Mouse (Mus musculus): ENCODE results near the gene Neurl1a. TPM values are rescaled to one million over a fixed set of nuclear protein-coding genes. Genes with fewer than 3 reads are reported as not detected.
A peak's percentile ranks its signal among the peaks of the same experiment; 100 is the strongest.
"Not testable (repeated sequence)": the region's sequence is repeated elsewhere in the genome, so short reads cannot be mapped to it uniquely, and the experiment has no call there.

Gene Neurl1a
- 0.70 and 0.91 TPM in 2 replicates for polyA plus RNA-seq (2015; fragmentation: Nextera tagmentation; extraction: Ambion mirVana)

DNA sequence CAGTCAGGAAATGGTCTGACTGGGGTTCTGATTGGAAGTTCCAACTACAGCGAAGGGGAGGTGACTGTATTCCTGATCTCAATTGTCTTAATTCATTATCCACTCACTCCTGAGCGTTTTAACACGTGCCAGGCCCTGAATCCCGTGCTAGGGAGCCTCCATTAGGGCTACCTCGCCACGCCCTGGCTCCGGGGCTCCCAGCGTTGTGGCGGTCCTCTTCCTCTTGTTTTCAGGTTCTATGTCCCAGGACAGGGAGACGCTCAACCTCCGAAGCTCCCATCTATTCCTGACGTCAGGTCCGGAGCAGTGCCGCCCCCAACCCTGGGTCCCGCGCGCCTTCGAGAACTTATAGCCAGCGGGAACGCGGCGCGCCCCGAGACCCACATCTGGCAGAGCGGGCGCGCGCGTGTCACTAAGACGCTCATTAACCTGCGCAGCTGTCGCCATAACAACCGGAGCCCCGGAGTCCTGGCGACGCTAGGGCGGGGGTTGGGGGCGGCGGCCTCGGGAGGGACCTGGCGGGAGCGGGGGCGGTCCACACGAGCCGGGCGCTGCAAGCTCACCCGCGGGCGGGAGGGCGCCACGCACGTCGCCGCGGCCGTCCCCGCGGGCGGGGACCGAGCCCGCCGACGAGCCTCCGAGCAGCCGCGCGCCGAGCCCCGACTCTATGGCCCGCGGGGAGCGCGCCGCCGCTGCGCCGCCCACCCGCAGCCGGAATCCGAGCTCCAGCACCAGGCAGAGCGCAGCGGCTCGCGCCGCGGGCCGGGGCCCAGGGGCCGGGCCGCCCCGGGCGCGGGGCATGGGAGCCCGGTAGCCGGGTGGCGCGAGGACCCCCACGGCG is at the start of gene Neurl1a:
Gene Neurl1a, plus strand, starts transcription at position 390 of the 841 bp plus-strand sequence.
- DNase-seq (ENCODE audit: low spot score), result peak; percentile 46

DNA sequence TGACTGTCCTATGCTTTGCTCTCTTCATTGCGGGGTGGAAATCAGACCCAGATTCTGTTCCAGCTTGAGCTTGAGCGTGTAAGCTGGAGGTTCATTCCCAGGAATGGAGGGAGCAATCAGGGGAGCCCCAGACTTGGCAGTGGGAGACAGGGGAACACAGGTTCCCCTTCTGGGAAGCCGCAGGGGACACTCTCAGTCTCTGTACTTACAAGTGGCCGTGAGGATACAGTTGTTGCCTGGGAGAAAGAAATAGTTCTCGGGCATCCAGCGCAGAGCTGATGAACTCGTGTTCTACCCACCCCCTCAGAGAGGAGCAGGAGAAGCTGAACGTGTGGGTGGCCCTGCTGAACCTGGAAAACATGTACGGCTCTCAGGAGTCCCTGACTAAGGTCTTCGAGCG is 49.8 kb upstream of the Neurl1a start:
- DNase-seq (ENCODE audit: low spot score), result no peak

DNA sequence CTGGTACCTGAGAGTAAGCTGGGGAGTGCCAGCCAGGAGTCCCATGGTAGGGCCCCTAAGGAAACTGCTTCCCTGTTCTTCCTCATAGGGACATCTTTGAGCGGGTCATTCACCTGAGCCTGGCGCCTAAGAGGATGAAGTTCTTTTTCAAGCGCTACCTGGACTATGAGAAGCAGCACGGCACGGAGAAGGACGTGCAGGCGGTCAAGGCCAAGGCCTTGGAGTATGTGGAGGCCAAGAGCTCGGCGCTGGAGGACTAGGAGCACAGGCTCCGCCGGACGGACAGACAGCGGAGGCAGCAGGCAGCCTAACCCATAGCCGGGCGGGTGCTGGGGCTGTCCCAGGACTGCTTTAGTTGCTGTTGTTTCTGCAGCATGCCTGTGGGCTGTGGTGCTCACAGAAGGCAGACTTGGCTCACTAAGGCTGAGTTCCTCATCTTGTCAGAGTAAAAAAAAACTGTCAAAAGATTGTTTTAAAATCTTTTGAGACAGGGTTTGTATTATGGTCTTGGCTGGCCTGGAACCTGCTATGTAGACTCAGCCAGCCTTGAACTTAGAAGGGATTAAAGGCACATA is 48.0 kb upstream of the Neurl1a start:
- no peak for DNase-seq (ENCODE audit: low spot score)

DNA sequence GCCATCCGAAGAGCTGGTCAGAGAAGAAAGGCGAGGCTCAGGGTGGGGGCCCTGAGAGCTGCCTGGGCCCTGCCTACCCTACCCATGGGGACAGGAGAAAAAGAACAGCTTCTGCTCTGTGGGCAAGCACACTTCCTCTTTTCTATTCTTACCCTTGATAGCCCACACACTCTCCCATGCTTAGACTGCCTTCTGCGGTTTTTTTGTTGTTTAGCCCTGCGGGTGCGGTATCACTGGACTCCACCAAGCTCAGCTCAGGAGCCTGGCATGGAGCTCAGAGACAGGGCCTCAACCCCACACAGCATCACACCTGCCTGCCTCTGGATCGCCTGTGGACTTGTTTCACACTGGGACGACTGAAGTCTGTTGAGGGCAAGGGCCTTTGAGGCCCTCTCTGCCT is 45.5 kb upstream of the Neurl1a start:
- no peak for DNase-seq (ENCODE audit: low spot score)

DNA sequence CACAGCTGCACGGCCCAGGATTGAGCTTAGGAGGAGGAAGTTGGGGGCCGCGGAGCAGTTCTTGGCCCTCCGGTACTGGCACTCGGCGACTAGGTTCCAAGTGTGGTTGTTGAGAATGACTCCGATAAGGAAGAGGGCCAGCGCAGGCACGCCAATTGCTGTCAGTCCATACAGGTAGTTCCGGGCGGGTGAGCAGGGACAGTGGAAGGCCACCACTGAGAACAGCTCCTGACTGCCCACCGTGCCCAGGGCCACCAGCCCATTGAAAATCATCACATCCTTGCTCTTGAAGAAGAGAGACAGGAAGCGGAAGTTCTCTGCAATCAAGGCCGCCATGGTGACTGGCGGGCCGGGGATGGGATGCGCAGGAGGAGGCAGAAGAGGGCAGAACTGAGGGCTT is 43.1 kb upstream of the Neurl1a start:
- no peak for DNase-seq (ENCODE audit: low spot score)

DNA sequence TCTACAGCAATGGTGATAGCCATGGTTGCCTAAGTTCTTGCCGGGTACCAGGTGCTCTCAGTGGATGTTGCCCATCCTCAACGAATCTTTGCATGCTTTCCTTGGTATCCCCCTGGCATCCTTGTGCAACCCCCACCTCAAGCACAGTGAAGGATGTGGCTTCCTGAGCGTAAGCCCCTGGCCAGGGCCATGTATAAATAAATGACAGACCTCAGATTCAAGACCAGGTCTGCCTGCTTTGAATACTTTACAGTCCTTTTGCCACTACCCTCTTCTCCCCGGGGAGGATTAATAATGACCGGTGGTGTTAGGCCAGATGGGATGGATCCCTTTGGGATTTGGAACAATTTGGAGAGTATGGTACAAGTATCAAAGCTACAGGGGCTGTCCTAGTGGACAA is 42.5 kb upstream of the Neurl1a start:
- DNase-seq (ENCODE audit: low spot score), result no peak

DNA sequence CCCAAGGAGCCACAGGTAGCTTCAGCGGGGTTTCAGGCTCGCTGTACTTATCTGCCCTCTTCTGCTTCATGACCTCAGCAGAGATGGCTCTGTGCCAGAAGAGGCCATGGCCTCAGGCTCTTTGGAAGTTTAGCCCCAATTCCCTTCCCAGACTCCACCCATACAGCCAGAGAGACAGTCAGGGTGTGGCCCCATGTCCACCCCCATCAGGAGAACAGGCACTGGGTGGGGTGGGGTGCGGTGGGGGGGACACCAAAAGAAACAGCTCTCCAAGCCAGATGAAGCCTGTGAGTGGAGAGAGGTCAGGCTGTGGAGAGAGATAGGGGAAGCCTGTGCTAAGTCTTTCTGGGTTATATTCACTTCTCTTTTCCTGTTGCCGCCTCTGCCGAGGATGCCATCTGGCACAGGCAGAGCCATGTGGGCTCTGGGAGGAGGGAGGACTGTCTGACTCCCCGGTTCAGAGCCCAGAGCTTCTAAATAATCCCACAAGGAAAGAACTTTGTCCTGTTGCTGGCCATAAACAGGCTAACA is 41.5 kb upstream of the Neurl1a start:
- peak; percentile 55 for DNase-seq (ENCODE audit: low spot score)

DNA sequence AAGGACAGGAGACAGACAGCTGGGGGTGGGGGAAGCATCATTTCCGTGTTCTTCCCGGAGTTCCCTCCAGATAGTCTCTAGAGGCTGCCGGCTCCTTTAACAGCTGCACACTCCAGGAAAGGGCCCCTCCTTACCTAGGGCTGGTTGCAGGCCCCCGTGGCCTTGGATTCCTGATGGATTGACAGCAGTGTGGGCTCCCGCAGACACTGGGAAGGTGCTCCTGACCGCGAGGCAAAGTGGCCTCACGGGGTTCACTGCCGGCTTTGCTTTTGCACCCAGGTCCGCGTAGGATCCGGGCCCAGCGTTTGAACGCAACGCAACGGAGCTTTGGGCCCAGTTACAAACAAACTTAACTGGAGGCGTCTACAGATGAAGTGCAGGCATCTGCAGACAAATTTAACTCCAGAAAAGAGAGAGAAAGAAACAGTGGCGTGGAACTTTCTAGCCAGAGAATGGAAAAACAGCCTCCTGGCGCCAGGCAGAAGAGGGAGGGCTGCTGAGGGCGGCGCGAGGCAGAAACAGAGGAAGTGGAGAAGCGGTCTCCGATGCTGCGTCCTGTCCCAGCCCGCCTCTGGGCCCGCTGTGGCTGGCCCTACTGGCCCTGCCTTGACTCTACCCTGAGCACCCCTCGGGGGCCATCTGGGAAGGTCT is 40.7 kb upstream of the Neurl1a start, which contains the start of gene Calhm2:
Gene Calhm2, minus strand, starts transcription at position 524 of the 651 bp plus-strand sequence.
- peak; percentile 51 for DNase-seq (ENCODE audit: low spot score)

DNA sequence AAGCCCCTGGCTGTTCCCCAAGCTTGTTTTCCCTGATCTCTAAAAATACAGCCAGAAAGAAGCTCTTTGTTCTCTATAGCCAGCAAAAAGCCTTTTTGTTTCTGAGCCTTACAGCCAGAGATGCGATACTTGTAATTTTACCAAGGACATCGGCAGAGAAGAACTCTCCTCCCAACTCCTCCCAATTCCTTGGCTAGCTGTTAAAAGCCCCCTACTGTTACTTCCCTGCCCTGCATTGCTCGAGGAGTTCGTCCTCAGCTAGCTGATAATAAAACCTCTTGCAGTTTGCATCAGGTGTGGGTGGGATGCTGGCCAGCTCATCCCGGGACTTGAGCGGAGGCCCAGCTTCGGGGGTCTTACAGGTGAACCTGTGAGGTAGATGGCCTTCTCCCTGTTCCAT is 39.0 kb upstream of the Neurl1a start:
- not testable (repeated sequence) for DNase-seq (ENCODE audit: low spot score)

DNA sequence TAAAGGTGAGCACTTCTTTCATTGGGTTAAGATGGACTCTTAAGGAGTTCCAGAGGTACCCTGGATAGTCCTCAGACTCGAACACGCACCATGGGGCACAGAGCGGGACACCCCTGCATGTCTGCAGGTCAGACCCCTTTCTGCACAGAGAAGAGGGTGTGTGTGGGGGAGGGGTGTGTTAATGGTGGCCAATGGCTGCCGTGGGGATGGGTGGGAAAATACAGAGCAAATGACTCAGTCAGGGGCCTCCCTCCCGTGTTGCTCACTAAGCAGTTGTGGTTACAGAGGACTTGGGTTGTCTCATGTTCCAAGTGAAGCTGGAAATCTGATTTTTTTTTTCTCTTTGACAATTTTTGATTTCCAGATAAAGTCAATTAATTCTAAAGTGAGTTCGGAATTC is 36.2 kb upstream of the Neurl1a start:
- DNase-seq (ENCODE audit: low spot score), result no peak

DNA sequence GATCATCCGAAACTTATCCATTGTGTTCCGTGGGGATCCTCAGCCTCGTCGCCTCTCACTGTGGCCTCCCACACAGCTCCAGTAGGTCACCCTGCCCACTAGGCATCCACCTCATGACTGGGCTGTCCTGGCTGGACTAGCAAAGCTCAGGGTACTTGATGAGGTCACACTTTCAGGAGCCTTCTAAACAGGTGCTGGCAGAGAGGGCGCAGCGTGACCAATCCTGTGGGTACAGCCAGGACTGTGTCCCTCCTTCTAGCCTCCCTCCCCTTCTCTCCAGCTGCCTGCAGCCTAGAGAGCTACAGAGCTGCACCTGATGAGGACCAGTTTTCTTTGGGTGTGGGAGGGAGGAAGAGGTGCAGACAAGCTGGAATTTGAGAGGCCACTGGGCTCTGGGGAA is 34.5 kb upstream of the Neurl1a start, which contains the start of gene Calhm1:
Gene Calhm1, minus strand, starts transcription at position 101 of the 400 bp plus-strand sequence.
- DNase-seq (ENCODE audit: low spot score), result no peak

DNA sequence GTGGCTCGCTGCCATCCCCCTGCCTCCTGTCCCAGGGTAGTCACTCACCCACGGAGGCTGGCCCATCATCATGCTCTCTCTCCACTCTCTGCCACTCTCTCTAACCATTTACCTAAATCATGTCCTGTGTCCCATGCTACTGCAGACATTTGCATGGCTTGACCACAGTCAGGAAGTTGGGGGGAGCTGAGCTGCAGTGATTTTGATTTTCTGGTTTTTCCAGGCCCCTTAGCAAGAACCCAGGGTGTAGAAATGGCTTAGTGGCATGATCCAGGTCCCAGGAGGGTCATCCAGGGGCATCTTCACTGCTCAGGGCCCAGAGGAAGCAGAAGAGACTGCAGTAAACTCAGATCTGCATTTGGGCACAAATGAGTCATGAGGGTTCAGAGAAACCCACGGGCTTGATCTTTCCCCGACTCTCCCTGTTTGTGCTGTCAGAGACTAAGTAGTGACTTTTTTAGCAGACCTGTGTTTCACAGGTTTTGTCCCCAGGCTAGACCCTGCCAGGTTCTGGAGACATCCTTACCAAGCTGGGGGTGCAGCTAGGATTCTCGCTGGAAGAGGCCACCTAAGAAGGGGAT is 30.3 kb upstream of the Neurl1a start:
- DNase-seq (ENCODE audit: low spot score), result no peak

DNA sequence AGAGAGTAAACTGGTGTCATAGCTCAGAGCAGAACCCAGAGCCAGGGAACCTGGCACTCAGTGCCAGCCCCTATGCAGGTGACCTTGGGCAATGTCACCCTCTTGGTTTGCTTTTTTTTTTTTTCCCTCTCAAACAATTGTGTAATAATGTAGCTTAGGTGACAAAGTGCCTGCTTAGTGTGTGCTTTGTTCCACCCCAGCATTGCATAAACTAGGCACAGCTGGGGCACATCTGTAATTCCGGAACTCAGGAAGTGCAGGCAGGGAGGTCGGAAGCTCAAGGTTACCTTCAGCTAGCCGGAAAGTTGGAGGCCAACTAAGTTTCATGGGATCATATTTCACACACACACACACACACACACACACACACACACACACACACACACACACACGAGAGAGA is 28.8 kb upstream of the Neurl1a start:
- no peak for DNase-seq (ENCODE audit: low spot score)

DNA sequence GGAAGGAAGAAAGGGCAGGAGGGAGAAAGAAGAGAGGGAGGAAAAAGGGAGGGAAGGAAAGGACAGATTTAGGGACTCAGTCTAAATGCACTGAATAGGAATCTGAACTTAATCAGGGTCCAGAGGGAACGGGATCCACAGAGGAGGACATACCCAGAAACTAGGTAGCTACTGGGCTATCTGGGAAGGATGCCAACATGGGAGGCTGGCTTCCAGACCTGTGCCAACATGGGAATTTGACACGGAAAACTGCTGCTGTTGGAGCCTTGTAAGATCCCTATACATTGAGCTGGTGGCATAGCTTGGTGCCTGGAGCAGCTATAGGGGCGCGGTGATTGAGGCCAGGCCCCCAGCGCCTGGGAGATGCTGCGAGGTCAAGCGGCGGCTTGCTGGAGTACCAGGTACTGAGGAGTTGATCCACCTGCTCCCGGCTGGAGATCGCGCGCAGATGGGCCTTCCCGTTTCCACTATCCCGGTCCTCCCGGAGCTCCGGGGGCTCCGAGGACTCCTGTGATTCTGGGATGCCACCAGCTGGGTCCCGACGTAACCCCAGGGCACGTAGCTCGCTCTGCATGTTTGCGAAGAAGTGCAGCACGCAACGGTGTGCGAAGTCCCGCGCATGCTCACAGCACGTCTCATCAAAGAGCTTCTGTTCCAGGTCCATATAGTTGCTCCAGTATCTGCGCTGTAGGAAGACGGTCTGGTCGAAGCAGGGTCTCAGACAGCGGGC is 27.1 kb upstream of the Neurl1a start:
- no peak for DNase-seq (ENCODE audit: low spot score)

DNA sequence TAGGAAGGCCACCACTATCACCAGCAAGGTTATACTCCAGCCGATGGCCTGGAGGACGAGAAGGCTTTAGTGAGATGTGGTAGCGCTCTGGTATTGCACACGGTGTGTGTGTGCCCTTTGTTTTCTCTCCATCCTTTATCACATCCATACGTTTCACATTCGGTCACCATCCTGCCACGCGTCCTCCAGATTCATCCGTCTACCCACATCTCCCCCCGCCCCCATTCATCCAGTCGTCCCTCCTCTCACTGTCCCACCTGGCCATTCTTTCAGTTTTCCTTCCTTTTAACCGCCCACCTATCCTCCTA is 26.6 kb upstream of the Neurl1a start:
- no peak for DNase-seq (ENCODE audit: low spot score)

DNA sequence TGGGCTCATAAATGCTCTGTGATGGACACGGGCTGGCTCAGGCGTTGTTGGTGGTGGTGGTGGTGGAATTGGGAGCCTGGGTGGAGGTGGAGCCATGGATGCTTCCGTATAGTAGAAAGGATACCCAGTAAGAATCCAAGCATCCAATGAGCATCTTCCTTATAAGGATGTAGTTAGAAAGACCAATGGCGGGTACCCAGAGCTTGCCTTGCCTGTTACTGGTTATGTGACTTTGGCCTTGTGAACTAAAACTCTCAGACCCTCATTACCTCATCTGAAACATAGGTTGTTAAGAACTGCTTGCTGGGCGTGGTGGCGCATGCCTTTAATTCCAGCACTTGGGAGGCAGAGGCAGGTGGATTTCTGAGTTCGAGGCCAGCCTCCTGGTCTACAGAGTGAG is 24.9 kb upstream of the Neurl1a start:
- DNase-seq (ENCODE audit: low spot score), result no peak

DNA sequence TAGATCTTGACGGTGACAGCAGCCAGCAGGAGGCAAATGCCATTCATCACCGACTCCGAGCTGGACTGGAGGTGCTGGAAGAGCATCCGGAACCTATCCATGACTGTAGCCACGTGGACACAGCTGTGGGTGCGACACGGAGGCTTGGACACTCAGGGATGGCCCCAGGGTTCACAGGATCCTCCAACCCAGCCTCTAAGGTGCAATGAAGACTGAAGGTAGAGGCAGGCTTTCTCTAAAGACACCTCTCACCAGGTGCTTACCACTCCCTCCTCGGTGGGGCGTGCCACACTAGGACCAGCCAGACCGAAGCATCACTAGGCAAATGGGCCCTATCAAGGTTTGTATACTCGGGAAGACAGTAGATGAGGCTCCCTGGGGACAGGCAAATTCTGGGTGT is 21.0 kb upstream of the Neurl1a start, which contains the start of gene Calhm3:
Gene Calhm3, minus strand, starts transcription at position 101 of the 400 bp plus-strand sequence.
- no peak for DNase-seq (ENCODE audit: low spot score)

DNA sequence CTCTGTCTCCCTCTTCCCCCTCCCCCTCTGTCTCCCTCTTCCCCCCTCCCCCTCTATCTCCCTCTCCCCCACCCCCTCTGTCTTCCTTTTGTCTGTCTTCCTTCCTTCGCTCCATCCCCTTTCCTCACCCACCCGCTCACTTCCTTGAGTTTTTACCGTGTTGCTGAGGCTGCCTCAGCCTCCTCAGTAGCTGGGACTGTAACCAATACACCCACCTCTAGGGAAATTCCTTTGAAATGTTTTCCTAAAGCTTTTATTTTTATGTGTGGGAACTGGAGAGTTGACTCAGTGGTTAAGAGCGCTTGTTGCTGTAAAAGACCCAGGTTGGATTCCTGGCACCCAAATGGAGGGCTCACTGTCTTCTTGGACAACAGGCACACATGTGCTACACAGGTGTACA is 17.0 kb upstream of the Neurl1a start:
- DNase-seq (ENCODE audit: low spot score), result no peak

DNA sequence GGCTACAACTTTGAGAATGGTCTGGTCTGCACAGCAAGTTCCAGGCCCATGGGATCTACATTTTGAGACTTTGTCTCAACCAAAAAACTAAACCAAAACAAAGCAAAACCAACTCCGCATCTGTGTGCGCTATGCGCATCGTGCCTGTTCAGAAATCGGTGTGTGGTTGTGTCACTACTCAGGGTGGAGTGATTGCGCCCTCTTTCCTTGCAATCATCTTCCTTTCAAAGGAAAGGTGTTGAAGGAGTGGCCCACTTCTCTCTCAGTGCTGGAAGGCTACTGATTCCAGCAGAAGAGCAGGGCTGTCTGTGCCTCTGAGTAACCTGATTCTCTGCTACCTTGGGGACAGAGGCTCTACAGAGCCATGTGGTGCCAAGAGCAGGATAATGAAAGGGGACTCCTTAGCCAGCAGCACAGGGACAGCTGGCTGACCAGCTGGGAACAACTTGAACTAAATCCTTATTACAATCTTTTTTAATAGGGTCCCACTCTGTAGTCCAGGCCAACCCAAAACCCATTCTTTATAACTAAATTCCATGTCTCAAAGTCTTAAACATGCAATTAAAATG is 15.4 kb upstream of the Neurl1a start:
- DNase-seq (ENCODE audit: low spot score), result no peak

DNA sequence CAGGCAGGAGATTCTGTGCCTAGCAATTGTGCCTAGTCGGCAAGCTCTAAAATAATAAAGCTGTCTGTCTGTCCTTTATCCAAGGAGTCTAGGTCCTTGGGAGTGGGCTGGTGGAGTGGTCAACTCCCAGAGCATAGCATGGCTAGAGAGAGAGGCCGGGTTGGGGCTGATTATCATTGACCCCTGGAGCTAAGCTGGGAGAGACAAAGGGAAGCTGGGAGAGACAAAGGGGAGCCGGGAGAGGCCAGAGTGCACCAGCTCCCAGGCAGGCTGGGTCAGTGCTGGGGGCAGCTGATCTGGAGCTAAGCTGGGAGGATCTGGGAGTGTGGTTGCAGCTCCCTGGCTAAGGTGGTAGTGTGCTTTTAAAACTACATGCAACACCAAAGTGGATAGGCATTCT is 11.9 kb upstream of the Neurl1a start:
- DNase-seq (ENCODE audit: low spot score), result no peak

Data from thymus, postnatal 0 days (tissue).